In the genomic region with DNA sequence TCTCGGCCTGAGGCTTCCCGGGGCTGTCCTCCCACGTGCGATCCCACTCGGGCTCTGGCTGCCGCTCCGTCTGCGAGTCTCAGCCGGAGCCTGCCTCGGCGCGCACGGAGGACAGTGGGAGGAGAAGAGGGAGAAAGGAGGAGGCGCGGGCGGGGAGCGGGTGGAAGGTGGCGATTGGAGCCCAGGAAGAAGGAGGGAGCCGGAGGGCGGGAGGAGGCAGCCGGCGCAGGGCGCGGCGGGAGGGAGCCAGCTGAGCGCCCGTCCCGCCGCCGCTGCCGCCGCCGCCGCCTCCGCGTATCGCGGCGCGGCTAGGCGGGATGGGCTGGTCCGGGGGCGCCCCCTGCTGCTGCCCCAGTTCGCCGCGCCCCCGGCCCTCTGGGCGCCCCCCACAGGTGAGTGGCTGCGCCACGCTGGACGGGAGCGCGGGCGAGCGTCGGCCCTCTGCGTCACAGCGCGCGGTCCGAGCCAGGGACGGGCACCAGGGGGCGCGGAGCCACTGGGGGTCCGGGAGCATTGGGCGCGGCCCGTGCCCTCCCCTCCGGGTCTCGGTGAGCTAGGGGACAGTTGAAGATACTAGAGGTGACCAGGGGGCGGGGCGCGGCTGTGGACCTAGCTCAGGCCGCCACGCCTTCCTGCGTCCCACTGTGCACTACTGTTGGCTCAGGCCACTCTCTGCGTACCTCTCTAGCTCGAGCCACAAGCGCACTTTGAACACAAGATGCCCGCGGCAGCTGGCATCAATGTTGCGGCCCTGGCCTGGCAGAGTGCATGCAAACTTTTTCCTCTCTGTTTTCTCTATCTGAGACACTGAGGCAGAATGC, we compare ENCODE assay signal across 8 mouse cellular contexts. TPM values are rescaled to one million over a fixed set of nuclear protein-coding genes. Genes with fewer than 3 reads are reported as not detected.
A peak's percentile ranks its signal among the peaks of the same experiment; 100 is the strongest.
DNase-seq lines count a peak whose midpoint lies in the region; ATAC-seq and TF ChIP-seq lines count a peak whose summit lies in the region.

A gene (plus strand): TSS at position 253 of the 821 bp plus-strand sequence.

- ATAC-seq in forebrain, embryonic 13.5 days, result peak; percentile 67
- peak; percentile 43 for ATAC-seq in lung, embryonic 15.5 days (ENCODE audit: borderline replicate concordance, extremely low read depth, low FRiP score, low TSS enrichment)

- H3K36me3 ChIP-seq in ES-Bruce4 (ENCODE audit: control insufficient read depth, insufficient read depth, low read length, poor library complexity, severe bottlenecking), result peaks cover 12% of the 10 kb centered on the region
- H3K36me3 ChIP-seq in forebrain, embryonic 13.5 days (ENCODE audit: poor library complexity, severe bottlenecking), result peaks cover 35% of the 10 kb centered on the region
- H3K36me3 ChIP-seq in lung, embryonic 15.5 days, result peaks cover 26% of the 10 kb centered on the region

- intact Hi-C loops in heart, postnatal 14 days (cut with DNase I), result no loop called here

- peak; percentile 50 for TF ChIP-seq CTCF in ES-Bruce4 (IDR thresholded peaks at IDR 0.05; ENCODE audit: low read depth, low read length)

- WGBS in forebrain, embryonic 13.5 days, result under 1% methylated on average over 48 of the region's 82 CpGs
- WGBS in lung, embryonic 15.5 days, result under 1% methylated on average over 27 of the region's 82 CpGs

- peak within 1 kb of the TSS; percentile 81 for H3K4me3 ChIP-seq in ES-Bruce4 (ENCODE audit: low read depth, low read length)
- H3K4me3 ChIP-seq in forebrain, embryonic 13.5 days, result peak within 1 kb of the TSS; percentile 56
- peak within 1 kb of the TSS; percentile 54 for H3K4me3 ChIP-seq in lung, embryonic 15.5 days

- peak; percentile 50 for DNase-seq in c-Kit-positive CD71-negative TER-119-negative erythroid progenitor cells, embryonic 14.5 days (ENCODE audit: low read depth)
- DNase-seq in heart, postnatal 14 days, result peak; percentile 86 to 89
- peak; percentile 64 to 75 for DNase-seq in layer of hippocampus, adult 18-20 months (ENCODE audit: low spot score in 2 of 2)
- DNase-seq in ovary, adult 18-20 months (ENCODE audit: low spot score), result peak; percentile 86
- peak; percentile 80 for DNase-seq in thymus, postnatal 14 days

- H3K4me2 ChIP-seq in forebrain, embryonic 13.5 days, result peak within 1 kb of the TSS; percentile 85
- peak within 1 kb of the TSS; percentile 83 for H3K4me2 ChIP-seq in lung, embryonic 15.5 days

- peaks cover 10% of the 10 kb centered on the region for H3K4me1 ChIP-seq in ES-Bruce4 (ENCODE audit: control insufficient read depth, insufficient read depth, low read length)
- H3K4me1 ChIP-seq in forebrain, embryonic 13.5 days, result peaks cover 56% of the 10 kb centered on the region
- peaks cover 77% of the 10 kb centered on the region for H3K4me1 ChIP-seq in lung, embryonic 15.5 days

- no peak within 1 kb of the TSS for H3K27ac ChIP-seq in ES-Bruce4 (ENCODE audit: insufficient read depth, low read length)
- H3K27ac ChIP-seq in forebrain, embryonic 13.5 days, result peak within 1 kb of the TSS; percentile 28
- peak within 1 kb of the TSS; percentile 98 for H3K27ac ChIP-seq in lung, embryonic 15.5 days

- no peak for TF ChIP-seq EP300 in ES-Bruce4 (IDR thresholded peaks at IDR 0.05; ENCODE audit: insufficient read depth, low read depth, low read length)

- TF ChIP-seq POLR2A in ES-Bruce4 (IDR thresholded peaks at IDR 0.05; ENCODE audit: insufficient read depth, low read length), result no peak

- H3K27me3 ChIP-seq in ES-Bruce4 (ENCODE audit: control insufficient read depth, insufficient read depth, low read length, poor library complexity, severe bottlenecking), result no peaks in the 10 kb centered on the region
- H3K27me3 ChIP-seq in forebrain, embryonic 13.5 days, result peaks cover 47% of the 10 kb centered on the region
- H3K27me3 ChIP-seq in lung, embryonic 15.5 days, result no peaks in the 10 kb centered on the region

- no peaks in the 10 kb centered on the region for H3K9me3 ChIP-seq in ES-Bruce4 (replicated peaks; ENCODE audit: control insufficient read depth, insufficient read depth, low read length, poor library complexity, severe bottlenecking)
- H3K9me3 ChIP-seq in forebrain, embryonic 13.5 days (replicated peaks), result no peaks in the 10 kb centered on the region
- no peaks in the 10 kb centered on the region for H3K9me3 ChIP-seq in lung, embryonic 15.5 days

- peak within 1 kb of the TSS; percentile 84 for H3K9ac ChIP-seq in ES-Bruce4 (ENCODE audit: low read depth, poor library complexity, severe bottlenecking)
- H3K9ac ChIP-seq in forebrain, embryonic 13.5 days, result peak within 1 kb of the TSS; percentile 75
- H3K9ac ChIP-seq in lung, embryonic 15.5 days, result peak within 1 kb of the TSS; percentile 62

RNA-seq across cellular contexts. Expression of the gene that starts here (rescaled TPM):
- polyA plus RNA-seq in ES-Bruce4 (2011; ENCODE audit: insufficient read depth, insufficient read length, low read depth, missing spikeins), result 10.4 and 12.8 TPM in 2 replicates
- 4.5 and 6.7 TPM in 2 replicates for polyA plus RNA-seq in forebrain, embryonic 13.5 days (2015; fragmentation: Nextera tagmentation; extraction: Ambion mirVana)
- total RNA-seq in heart, postnatal 14 days (2021), result 100 to 1,000 TPM; 119 to 121 TPM
- 10 to 100 TPM; 13.8 to 18.2 TPM for total RNA-seq in layer of hippocampus, adult 18-20 months (2021)
- polyA plus RNA-seq in lung, embryonic 15.5 days (2015; fragmentation: Nextera tagmentation; extraction: Ambion mirVana), result 47.6 and 54.5 TPM in 2 replicates

Comparison
In these comparisons a context has a peak if more than half of its experiments do, and no peak if none do; other contexts are left out.
1. RNA of the gene that starts here (total RNA-seq): 119 to 121 TPM in heart, postnatal 14 days; 13.8 to 18.2 TPM in layer of hippocampus, adult 18-20 months; every median in the first group is over 4 times any median in the second.
2. Peak in every context shown above with its lines, with median percentiles within 50 percentile points of each other: H3K4me3 ChIP-seq, H3K9ac ChIP-seq and DNase-seq.